Mouse (Mus musculus): ENCODE measurements around the gene 9830107B12Rik.

DNA sequence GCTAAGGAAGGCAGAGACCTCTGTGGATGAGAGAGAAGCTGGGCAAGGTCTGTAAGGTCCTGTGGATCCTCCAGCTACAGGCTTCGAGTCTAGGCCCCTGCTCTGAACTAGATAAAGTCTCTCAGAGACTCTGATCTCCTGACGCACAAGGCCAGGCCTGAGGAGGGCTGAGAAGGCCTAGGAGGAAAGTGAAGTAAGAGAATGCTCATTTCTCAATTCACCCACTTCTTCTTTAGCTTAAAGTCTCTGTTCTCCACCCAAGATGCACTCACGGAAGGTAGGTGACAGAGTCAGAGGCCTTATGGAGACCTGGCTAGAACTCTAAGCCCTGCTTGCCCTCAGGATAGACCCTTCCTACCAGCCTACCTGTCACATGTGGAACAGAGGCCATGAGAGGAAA is at the start of gene 9830107B12Rik:
- no peak for TF ChIP-seq CTCF (IDR thresholded peaks at IDR 0.05; ENCODE audit: borderline replicate concordance, insufficient read depth, low read depth, low read length)
- no peak for TF ChIP-seq POLR2A (IDR thresholded peaks at IDR 0.05; ENCODE audit: borderline replicate concordance, insufficient read depth, low read length)

Measured in cerebellum, adult 2 months (tissue).